Mouse (Mus musculus) T-helper 17 cell (primary cell): ENCODE measurements at regions not wholly inside any gene's neighbourhood (a gene's known extent, or its start where the extent isn't known, plus 50 kb on each side); places are given as distances from the start of the nearest gene placed in this dataset.

Source experiments
- in situ Hi-C, 2 experiments: fragments of 300-600 bp; cut with MboI, MseI; formaldehyde crosslinking; loops; 1 replicate in 1 of 2; 2 replicates in 1 of 2; pipeline ENCODE4 v1.15.1; 2025; ENCODE audit warnings: high pct_unique_total_duplicates in 2 of 2

DNA sequence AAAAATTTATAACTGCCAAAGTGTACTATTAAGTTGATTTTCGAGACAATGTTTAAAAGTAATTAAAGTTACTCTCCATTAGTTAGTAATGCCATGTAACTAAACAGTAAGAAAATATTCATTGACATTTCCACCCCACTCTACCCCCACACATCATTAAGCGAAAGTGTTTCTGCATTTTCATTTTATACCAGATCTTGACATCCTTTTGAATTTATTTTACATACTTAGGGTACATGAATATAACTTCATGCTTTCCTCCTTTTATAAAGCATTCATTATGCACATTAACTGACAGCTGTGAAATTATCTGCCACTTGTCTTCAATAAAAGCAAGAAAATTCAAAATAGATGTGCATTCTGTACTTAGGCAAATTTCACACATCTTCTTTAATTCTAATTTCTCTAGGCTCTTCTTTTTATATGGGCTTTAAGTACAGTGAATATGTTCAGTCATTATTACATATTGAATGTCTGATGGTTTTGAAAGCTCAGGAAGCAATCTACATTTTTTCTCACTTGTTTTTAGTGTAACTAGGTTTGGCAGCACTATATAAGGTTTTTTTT lies 526.5 kb downstream of the Epha5 start:
- in situ Hi-C loops: no loop called here

- in situ Hi-C loops: no loop called here
Measured at GRCm38 (mm10) chr5:83872052-83872451, 517.1 kb upstream of the Tecrl start.

GRCm38 (mm10) chr5:83868359-83868758 lies 513.4 kb upstream of the Tecrl start:
- in situ Hi-C loops: no loop called here

GRCm38 (mm10) chr5:83861674-83862073 lies 506.7 kb upstream of the Tecrl start:
- in situ Hi-C loops: no loop called here

- in situ Hi-C loops: no loop called here
Measured at GRCm38 (mm10) chr5:83852022-83852421, 497.0 kb upstream of the Tecrl start.

GRCm38 (mm10) chr5:83826561-83826960 lies 471.6 kb upstream of the Tecrl start:
- in situ Hi-C loops: no loop called here

GRCm38 (mm10) chr5:83824838-83825466 lies 470.0 kb upstream of the Tecrl start:
- in situ Hi-C loops: no loop called here

- in situ Hi-C loops: loop anchor here in 1 of 2 experiments (5.0 kb wide), 1 partner anchor 49 kb away; no protein-coding TSS in a partner anchor
Measured at GRCm38 (mm10) chr5:83811309-83811708, 456.3 kb upstream of the Tecrl start.

GRCm38 (mm10) chr5:83800028-83800427 lies 445.0 kb upstream of the Tecrl start:
- in situ Hi-C loops: no loop called here

GRCm38 (mm10) chr5:83780419-83780818 lies 425.4 kb upstream of the Tecrl start:
- in situ Hi-C loops: no loop called here

- in situ Hi-C loops: no loop called here
Measured at GRCm38 (mm10) chr5:83778310-83778972, 423.4 kb upstream of the Tecrl start.

DNA sequence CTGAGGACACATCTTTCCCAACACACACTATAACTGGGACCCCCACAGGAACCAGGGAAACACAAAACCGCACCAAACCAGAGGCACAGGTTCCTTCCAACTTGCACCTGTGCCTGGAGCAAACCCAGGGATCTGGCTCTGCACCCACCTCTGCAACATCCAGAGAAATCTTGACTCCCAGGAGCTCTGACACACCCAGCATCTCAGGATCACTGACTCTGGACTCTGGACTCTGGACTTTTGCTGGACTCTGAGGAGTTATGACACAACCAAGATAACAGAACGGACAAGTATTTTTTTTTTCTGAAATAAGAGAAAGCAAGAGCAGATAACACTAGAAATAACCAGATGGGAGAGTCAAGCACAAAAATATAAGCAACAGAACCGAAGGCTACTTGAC lies 386.9 kb upstream of the Tecrl start:
- in situ Hi-C loops: no loop called here

GRCm38 (mm10) chr5:83695383-83695782 lies 340.4 kb upstream of the Tecrl start:
- in situ Hi-C loops: no loop called here

- in situ Hi-C loops: no loop called here
Measured at GRCm38 (mm10) chr5:83692286-83692685, 337.3 kb upstream of the Tecrl start.

DNA sequence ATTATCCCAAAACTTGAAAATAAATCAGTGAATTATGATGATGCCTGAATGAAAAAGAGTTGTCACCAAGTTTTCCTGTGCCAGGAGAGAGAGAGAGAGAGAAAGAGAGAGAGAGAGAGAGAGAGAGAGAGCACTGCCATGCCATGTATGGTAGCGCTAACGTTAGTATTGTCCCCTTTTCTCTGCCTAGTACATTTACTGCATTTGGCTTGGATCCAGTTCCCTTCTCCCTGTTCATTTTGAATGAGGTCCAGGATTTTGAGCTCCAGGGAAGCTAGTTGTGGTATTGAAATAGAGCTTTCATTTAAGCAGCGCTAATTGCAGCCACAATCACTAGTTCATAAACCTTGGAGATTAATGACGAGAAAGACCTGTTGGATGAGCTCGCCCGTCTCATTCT lies 323.4 kb upstream of the Tecrl start:
- in situ Hi-C loops: no loop called here

DNA sequence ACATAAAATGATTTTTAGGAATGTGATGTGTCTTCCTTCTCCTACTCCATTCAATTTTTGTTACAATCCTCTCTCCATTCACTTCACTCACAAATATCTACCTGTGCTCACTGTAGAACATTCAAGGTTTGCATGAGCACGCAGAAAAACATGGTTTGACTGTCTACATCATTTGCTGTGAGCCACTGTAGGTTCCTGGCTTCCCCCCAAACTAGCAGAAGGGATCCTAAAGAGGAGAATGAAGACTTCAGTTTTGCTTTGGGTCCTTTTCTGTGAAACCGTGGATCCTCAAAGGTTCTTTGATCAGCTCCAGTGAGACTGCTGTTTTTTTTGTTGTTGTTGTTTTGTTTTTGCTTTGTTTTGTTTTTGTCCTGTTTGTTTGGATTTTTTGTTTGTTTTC lies 304.1 kb upstream of the Tecrl start:
- in situ Hi-C loops: no loop called here

DNA sequence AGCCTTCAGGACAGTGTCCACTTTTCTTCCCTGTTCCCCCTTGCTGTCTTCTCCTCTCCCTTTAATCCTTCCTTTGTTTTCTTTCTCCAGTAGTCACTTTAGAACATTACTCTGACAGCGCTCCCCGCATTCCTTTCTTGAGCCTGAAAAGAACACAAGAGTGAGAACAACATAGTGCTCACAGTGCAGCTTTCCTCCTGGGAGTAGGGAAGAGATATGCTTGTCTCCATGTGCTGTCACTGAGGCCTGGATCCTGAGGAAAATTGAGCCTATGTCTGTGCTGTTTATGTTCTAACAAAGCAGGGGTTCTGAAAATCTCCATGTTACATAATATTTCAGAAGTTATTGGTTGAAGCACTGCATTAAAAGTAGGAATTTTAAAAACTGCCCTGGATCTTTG lies 296.3 kb upstream of the Tecrl start:
- in situ Hi-C loops: no loop called here

DNA sequence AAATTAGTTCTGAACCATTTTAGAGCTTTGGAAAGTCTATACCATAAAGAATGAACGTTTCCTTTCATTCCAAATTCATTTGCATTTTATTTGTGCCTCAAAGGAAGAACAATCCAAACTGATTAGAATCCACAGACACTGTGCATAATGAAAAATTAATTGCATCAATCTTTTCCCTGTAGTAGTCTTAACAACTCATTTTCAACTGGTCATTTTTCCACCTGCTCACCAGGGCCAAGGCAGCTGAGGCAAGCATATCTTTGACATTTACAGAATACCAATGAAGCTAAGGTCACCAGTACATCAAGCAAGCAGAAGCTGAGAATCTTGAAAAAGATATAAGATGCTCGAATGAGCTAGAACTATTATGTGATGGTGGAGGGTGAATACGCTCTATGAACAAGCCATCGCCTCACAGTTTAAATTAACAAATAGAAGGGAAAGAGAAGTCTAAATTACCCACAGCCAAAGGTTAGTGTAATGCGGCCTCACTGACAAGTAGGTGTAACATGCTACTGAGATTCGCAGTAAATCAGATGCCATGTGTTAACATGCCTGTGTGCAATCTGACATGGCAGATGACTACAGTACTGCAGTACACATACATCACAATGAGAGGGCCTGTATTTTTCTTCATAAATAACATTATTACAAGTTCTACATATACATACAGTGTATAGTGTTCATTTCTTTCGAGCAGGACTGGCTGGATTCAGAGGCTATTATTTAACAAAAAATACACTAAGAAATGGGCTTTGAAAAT lies 267.8 kb upstream of the Tecrl start:
- in situ Hi-C loops: no loop called here

DNA sequence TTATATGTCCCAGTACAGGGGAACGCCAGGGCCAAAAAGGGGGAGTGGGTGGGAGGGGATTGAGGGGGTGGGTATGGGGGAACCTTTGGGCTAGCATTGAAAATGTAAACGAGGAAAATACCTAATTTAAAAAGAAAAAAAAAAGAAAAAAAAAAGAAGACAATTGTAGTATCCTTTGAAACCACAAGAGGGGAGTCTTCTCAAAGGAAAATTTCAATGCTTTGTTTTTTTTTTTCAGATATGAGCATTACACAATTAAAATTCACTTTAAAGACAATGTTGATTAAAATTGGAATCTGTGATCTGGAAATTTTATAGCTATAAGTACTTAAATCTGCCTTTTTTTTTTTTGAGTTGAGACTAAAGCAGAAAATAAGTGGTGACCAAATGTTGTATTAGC lies 255.8 kb upstream of the Tecrl start:
- in situ Hi-C loops: no loop called here

- in situ Hi-C loops: no loop called here
Measured at GRCm38 (mm10) chr5:83593289-83593610, 238.3 kb upstream of the Tecrl start.

GRCm38 (mm10) chr5:83592587-83593288 lies 237.7 kb upstream of the Tecrl start:
- in situ Hi-C loops: no loop called here
